Mouse (Mus musculus) right cerebral cortex, postnatal 36 days (tissue): ENCODE results near the gene Pcgf2.
"Not testable (repeated sequence)": the region's sequence is repeated elsewhere in the genome, so short reads cannot be mapped to it uniquely, and the experiment has no call there.

Experiments
- DNase-seq, 2 experiments: peaks; one replicate each; pipeline ENCODE4 v3.0.0; 2022; ENCODE audit warnings: low spot score in 2 of 2, mixed read lengths in 1 of 2

Pcgf2 gene

DNA sequence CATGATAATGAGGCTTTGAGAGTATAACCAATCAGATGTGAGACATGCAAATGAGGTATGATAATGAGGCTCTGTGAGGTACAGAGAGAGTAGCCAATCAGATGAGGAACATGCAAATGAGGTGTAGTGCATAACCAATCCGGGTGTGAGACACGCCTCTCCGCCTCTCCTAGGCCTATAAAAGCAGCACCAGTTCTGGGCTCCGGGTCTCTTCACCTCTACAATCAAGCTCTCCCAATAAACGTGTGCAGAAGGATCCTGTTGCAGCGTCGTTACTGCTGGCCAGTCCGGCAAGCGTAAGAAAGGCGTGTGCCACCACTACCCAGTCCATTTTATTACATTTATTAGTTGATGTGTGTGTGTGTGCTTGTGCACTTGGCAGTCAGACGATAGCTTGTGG lies 46.9 kb downstream of the Pcgf2 start:
- DNase-seq: not testable (repeated sequence)

DNA sequence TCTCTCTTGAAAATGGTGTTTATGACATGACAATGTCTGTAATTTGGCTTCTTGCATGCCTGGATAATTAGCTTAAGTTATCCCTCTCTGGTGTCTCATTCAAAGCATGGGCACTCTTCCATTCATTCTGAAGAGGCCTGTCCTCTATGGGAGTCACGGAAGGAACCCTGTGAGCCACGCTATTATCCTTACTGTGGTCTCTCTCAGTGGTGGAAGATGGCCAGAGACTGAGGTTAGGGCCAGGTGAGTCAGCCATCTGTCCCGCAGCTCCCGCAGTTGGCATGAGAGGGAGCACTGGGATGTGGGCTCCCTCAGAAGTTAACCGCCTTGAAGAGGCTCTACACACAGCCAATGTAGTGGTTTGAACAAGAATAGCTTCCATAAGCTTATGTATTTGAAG lies 50.0 kb downstream of the Pcgf2 start:
- no peak for DNase-seq

DNA sequence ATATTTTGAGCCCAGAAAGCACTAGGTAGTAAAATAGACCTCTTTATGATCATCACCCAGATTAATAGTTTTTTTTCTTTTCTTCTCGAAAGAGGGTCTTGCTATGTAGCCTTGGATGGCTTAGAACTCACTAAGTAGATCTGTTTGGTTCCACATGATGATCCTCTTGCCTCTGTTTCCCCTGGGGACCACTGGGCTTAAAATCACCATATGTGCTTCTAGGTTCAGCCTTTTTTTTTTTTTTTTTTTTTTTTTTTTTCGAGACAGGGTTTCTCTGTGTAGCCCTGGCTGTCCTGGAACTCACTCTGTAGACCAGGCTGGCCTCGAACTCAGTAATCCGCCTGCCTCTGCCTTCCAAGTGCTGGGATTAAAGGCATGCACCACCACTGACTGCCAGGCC lies 51.8 kb downstream of the Pcgf2 start:
- not testable (repeated sequence) for DNase-seq

DNA sequence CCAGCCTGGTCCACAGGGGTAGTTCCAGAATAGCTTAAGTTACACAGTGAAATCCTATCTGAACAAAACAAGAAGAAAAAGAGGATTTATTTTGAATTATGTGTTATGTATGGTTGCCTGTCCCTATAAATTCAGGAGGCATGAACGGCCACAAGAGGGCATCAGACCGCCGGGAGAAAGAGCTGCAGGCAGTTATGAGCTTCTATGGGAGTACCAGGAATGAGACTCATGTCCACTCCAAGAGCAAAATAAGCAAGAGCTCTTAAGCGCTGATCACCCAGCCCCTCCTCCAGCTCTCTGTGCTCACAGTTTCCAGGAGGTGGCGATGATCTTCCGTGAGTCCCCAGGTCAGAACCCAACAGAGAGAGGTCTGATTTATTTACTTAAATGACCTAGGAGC lies 55.5 kb downstream of the Pcgf2 start:
- DNase-seq: no peak

DNA sequence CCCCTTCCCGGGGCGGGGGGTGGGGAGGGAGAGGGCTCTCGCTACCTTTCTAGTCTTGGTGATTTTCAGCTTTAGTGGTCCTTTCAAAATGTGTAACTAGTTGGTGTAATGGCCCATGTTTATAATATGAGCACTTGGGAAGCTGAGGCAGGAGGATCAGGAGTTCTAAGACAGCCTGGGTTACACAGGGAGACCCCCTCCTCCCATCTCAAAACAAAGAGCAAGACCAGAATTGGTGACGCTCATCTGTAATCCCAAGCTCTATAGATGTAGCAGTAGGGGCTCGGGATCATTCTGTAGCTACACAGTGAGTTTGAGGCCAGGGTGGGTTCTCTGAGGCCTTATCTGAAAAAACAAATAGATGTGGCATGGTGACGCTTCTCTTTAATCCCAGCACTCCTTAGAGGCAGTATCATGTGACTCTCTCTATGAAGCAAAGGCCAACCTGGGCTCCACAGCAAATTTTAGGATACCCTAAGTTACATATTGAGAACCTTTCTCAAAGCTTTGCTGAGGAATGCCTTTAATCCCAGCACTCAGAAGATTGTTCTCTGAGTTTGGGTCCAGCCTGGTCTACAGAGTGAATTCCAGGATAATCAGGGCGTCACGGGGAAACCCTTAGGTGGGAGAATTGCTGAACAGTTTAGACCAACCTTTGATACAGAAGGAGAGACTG lies 56.8 kb downstream of the Pcgf2 start:
- DNase-seq: no peak

DNA sequence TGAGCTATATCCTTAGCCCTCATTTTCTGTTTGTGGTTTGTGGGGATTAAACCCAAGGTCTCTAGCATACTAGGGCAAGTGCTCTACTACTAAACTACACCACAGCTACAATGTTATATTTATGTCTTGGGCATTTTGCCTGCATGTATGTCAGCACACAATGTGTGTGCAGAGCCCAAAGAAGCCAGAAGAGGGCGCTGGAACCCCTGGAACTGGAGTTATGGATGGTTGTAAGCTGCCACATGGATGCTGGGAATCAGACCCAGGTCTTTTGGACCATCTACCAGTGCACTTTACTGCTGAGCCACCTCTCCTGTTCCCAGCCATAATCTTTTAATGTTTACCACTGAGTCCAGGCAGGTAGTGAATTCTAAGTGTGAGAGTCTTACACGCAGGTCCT lies 57.6 kb downstream of the Pcgf2 start:
- no peak for DNase-seq

DNA sequence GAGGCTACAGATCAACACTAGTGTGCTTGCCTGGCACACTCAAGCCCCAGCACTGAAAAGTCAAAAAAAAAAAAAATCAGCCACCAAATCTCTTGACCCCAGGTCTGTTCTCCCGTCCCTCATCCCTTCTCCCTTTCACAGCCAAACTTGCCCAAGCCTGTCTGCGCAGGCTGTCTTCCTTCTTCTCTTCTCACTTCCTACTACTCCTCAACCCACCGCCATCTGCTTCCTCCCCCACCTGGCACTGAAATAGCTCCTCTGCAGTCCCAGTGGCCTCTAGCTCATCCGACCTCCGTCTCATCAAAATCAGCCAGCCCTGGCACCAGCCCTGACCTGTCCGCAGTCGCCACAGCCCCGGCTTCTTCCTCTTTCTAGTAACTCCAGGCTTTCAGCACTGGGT lies 58.6 kb downstream of the Pcgf2 start:
- DNase-seq: peak; percentile 70 to 86
